Mouse (Mus musculus) intestine, embryonic 14.5 days (tissue): Measurements from ENCODE around the gene Trim80. TPM values are rescaled to one million over a fixed set of nuclear protein-coding genes. Genes with fewer than 3 reads are reported as not detected.
A peak's percentile ranks its signal among the peaks of the same experiment; 100 is the strongest.
"Not testable (repeated sequence)": the region's sequence is repeated elsewhere in the genome, so short reads cannot be mapped to it uniquely, and the experiment has no call there.

ENCODE experiments used
- ATAC-seq: fragments of 200-750 bp; cut with Nextera tagmentation; replicated peaks from 2 replicates; pipeline ENCODE4 v1.8.0; 2017; ENCODE audit warnings: low read depth, moderate number of reproducible peaks, moderate TSS enrichment, moderate library complexity; ENCODE audit not compliant: low FRiP score, low TSS enrichment
- DNase-seq: peaks from one replicate; pipeline ENCODE4 v3.0.0-alpha.2; 2018; ENCODE audit warnings: low spot score
- H3K27ac ChIP-seq: fragments of 300-500 bp; sonication (generic); 2 replicates; pipeline ENCODE4 v1.5.1; 2014; ENCODE audit warnings: low read depth, mild to moderate bottlenecking, control low read depth
- H3K27me3 ChIP-seq: fragments of 300-500 bp; sonication (generic); replicated peaks from 2 replicates; pipeline ENCODE4 v1.6.1; 2014; ENCODE audit warnings: low read length, control low read depth; ENCODE audit not compliant: control insufficient read depth, insufficient read depth
- H3K36me3 ChIP-seq: fragments of 300-500 bp; sonication (generic); 2 replicates; pipeline ENCODE4 v1.6.1; 2014; ENCODE audit warnings: low read length, control low read depth; ENCODE audit not compliant: control insufficient read depth, insufficient read depth
- H3K4me1 ChIP-seq: fragments of 300-500 bp; sonication (generic); replicated peaks from 2 replicates; pipeline ENCODE4 v1.6.1; 2014; ENCODE audit warnings: low read length, control low read depth, mixed read lengths; ENCODE audit not compliant: control insufficient read depth, insufficient read depth
- H3K4me2 ChIP-seq: fragments of 300-500 bp; sonication (generic); 2 replicates; pipeline ENCODE4 v1.6.1; 2014; ENCODE audit warnings: low read length
- H3K4me3 ChIP-seq: fragments of 300-500 bp; sonication (generic); 2 replicates; pipeline ENCODE4 v1.5.1; 2014; ENCODE audit warnings: low read depth, low read length, control low read depth, mixed read lengths
- H3K9ac ChIP-seq: fragments of 300-500 bp; sonication (generic); 2 replicates; pipeline ENCODE4 v1.6.1; 2014; ENCODE audit warnings: mild to moderate bottlenecking, low read length
- H3K9me3 ChIP-seq: fragments of 300-500 bp; sonication (generic); 2 replicates; pipeline ENCODE4 v1.6.1; 2016; ENCODE audit warnings: low read length, control low read depth; ENCODE audit not compliant: control insufficient read depth
- WGBS: fragments of 180-500 bp; shearing (Covaris S2); extraction: QIAGEN DNeasy Blood & Tissue Kit; methylation state at CpG from one replicate; pipeline ENCODE4 v1.1.7; 2014; 5-methylcytosine and 5-hydroxymethylcytosine counted together
- polyA plus RNA-seq: library from polyadenylated mRNA; unstranded; fragments of >200 nt; fragmentation: Nextera tagmentation; extraction: Ambion mirVana; gene quantifications from 2 replicates; pipeline ENCODE4 v1.2.1, GENCODE M21; 2014

Gene Trim80
- polyA plus RNA-seq, 1 experiment from 2014 or later: 0.12 TPM

DNA sequence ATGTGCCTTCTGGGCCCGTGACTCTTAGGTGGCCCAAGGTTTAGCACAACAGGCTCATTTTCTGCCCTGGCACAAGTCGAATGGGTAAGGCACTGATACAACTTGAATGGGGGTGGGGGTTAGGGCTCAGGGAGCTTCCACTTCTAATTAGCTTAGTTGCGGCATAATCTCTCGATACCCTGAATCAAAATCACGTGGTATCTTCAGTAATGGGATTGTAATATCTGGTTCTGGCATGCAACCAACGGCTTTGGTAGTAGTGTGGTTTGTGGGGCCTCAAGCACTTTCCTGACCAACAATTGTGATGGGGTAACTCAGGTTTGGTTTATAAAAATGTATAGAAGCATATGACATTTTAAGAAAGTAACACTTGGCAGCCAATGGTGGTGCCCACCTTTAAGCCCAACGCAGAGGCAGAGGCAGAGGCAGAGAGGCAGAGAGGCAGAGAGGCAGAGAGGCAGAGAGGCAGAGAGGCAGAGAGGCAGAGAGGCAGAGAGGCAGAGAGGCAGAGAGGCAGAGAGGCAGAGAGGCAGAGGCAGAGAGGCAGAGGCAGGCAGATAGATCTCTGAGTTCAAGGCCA, 12.0 kb downstream of the Trim80 start:
- Histone ChIP-seq H3K9me3 (no peaks in the 10 kb centered on the region), H3K9ac (no peak overlapping the region), H3K4me1 (peaks cover 4% of the 10 kb centered on the region; the same call in 1 of the 2 replicates), H3K4me2 (no peak overlapping the region), H3K27me3 (no peaks in the 10 kb centered on the region), H3K4me3 (no peak overlapping the region), H3K36me3 (no peaks in the 10 kb centered on the region), H3K27ac (no peak overlapping the region)
- ATAC-seq: no peak
- 84% methylated on average over 7 of the region's 7 CpGs for WGBS
- DNase-seq: no peak

DNA sequence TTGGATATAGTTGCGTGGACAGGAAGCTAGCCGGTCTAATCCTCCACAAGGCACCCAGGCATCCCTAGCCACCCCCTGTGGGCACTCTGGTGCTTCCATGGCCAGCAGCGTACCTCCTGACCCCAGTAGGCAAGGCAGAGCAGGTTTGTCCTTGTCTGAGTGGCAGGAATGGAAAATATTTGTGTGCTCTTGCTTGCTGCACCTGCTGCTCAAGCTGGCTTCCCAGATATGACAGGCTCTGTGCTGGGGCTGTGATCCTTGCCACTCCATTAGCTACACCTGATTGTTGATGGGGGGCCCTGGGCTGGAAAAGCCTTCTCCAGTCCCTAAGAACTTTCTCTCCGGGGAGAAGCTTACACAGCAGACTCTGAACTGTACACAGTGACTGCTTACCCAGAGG, 13.0 kb downstream of the Trim80 start:
- H3K27ac ChIP-seq: no peak overlapping the region
- H3K9me3 ChIP-seq: no peaks in the 10 kb centered on the region
- H3K4me1 ChIP-seq: peaks cover 4% of the 10 kb centered on the region; the same call in 1 of the 2 replicates
- H3K4me3 ChIP-seq: no peak overlapping the region
- ATAC-seq (no peak), DNase-seq (no peak)
- no peaks in the 10 kb centered on the region for H3K36me3 ChIP-seq
- H3K27me3 ChIP-seq: no peaks in the 10 kb centered on the region
- no peak overlapping the region for H3K4me2 ChIP-seq
- 81% methylated on average over 4 of the region's 4 CpGs for WGBS
- H3K9ac ChIP-seq: no peak overlapping the region

DNA sequence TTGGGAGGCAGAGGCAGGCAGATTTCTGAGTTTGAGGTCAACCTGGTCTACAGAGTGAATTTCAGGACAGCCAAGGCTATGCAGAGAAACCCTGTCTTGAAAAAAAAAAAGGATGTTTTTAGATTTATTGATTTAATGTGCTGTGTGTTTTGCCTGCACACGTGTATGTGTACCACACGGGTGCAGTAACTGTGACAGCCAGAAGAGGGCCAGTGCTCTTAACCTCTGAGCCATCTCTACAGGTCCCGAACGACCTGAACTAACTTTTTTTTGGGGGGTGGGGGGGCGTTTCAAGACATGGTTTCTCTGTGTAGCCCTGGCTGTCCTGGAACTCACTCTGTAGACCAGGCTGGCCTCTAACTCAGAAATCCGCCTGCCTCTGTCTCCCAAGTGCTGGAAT, 14.5 kb downstream of the Trim80 start:
- H3K27ac ChIP-seq, H3K36me3 ChIP-seq, H3K27me3 ChIP-seq, H3K4me2 ChIP-seq, H3K4me3 ChIP-seq, H3K9me3 ChIP-seq, DNase-seq, H3K9ac ChIP-seq, ATAC-seq, H3K4me1 ChIP-seq: not testable (repeated sequence)
- WGBS: 86% methylated on average over 6 of the region's 6 CpGs

DNA sequence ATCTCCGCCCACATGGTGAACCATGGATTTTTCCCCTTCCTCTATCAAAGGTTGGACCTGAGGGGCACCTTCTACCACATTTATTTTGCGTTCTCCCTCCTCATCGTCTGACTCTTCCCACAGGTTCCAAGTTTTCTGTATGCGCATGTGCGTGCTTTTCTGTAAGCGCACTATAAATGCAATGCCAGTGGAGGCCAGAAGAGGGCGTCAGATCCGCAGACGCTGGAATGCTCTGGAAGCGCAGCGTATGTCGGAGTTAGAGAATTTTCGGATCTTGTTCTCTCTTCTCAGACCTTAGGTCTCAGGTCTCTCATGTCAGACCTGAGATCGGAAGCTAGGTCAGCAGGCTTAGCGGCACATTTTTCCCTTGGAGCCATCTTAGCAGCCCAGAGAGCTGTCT, 15.3 kb downstream of the Trim80 start:
- WGBS: 86% methylated on average over 15 of the region's 15 CpGs
- Histone ChIP-seq H3K9ac (no peak overlapping the region), H3K27ac (no peak overlapping the region), H3K27me3 (no peaks in the 10 kb centered on the region), H3K9me3 (no peaks in the 10 kb centered on the region), H3K4me3 (no peak overlapping the region), H3K4me1 (no peaks in the 10 kb centered on the region; the same call in 1 of the 2 replicates), H3K36me3 (no peaks in the 10 kb centered on the region), H3K4me2 (no peak overlapping the region)
- DNase-seq (no peak), ATAC-seq (no peak)

DNA sequence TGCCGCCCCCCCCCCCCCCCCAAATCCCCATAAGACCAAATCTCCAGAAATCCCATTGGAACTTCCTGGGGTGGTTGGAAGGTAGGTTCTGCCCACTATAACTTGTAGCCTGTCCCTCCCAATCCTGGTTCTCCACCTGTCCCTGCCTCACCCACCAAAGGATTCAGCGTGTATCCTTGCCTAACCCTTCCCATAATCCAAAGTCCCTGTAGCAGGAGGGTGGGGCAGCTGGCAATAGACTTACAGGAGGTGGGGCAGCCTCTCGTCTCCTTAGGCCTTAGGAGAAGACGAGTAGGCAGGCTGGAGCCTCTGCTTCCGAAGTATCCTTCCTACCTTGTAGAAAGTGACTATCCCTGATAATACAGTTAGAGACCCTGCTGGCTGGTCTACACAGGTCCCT, 15.8 kb downstream of the Trim80 start:
- Histone ChIP-seq H3K9me3 (no peaks in the 10 kb centered on the region), H3K9ac (no peak overlapping the region), H3K27me3 (no peaks in the 10 kb centered on the region), H3K36me3 (no peaks in the 10 kb centered on the region), H3K4me1 (no peaks in the 10 kb centered on the region; the same call in 1 of the 2 replicates), H3K4me3 (no peak overlapping the region), H3K4me2 (no peak overlapping the region), H3K27ac (no peak overlapping the region)
- WGBS: 74% methylated on average over 4 of the region's 5 CpGs
- DNase-seq (no peak), ATAC-seq (no peak)

DNA sequence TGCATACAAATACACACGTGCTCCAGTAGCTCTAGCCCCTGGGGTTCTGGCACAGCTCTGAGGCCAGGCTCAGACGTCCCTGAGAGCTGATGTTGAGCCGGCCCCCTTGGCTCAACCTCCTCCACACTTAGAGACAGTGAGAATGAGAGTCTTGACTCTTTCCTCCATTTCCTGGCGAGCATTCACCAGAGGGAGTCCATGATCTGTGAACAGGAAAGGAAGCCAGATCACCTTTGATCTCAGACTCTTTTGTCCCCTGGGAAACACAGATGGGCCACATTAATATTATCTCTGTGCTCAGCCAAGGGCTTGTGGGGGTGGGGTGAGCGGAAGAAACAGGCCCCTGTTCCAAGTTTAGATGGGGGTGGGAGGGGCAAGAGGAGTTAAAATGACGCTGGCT, 17.1 kb downstream of the Trim80 start:
- no peaks in the 10 kb centered on the region for H3K36me3 ChIP-seq
- no peak overlapping the region for H3K4me2 ChIP-seq
- H3K9ac ChIP-seq: no peak overlapping the region
- no peaks in the 10 kb centered on the region for H3K27me3 ChIP-seq
- H3K27ac ChIP-seq: no peak overlapping the region
- 24% methylated on average over 6 of the region's 6 CpGs for WGBS
- DNase-seq (no peak), ATAC-seq (no peak)
- H3K4me3 ChIP-seq: no peak overlapping the region
- no peaks in the 10 kb centered on the region; the same call in 1 of the 2 replicates for H3K4me1 ChIP-seq
- H3K9me3 ChIP-seq: no peaks in the 10 kb centered on the region

DNA sequence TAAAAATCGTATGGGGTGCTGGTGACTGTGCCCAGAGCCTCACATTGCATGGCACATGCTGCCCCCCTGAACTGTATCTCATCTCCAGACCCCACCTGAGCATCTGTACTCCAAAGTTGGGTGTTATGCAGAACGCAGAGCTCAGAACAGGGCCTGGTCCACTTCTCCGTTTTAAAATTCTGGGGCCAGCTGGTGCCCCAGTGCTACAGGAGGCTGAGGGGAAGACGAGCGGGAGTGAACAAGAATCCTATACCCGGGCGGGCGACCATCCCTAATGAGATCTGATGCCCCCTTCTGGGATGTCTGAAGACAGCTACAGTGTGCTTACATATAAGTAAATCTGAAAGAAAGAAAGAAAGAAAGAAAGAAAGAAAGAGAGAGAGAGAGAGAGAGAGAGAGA, 20.6 kb downstream of the Trim80 start:
- H3K27ac ChIP-seq: no peak overlapping the region
- WGBS: 26% methylated on average over 8 of the region's 8 CpGs
- no peaks in the 10 kb centered on the region for H3K27me3 ChIP-seq

DNA sequence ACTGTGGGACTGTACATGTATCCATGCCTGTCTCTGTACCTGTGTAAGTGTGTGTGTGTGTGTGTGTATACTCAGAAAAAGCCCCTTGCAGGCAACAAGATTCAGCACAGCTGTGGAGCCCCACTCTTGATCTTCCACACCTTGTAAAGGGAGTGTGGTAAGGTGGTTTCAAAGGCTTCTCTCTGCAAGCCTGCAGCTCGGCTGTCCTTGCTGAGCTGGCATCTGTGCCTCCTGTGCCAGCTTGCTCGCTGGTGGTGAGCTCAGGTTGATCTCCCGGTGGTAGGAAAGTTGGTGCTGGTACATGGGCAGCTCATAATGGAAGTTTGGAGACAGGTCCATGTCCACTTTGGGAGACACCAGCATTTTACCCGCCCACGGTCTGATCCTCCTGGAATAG, 21.5 kb downstream of the Trim80 start:
- no peak for ATAC-seq

More for the DNA sequence above, 20.6 kb downstream of the Trim80 start:
- Histone ChIP-seq H3K9ac (no peak overlapping the region), H3K4me2 (no peak overlapping the region), H3K4me1 (no peaks in the 10 kb centered on the region; the same call in none of the 2 replicates), H3K9me3 (no peaks in the 10 kb centered on the region), H3K36me3 (no peaks in the 10 kb centered on the region), H3K4me3 (no peak overlapping the region)
- no peak for DNase-seq
- no peak for ATAC-seq

DNA sequence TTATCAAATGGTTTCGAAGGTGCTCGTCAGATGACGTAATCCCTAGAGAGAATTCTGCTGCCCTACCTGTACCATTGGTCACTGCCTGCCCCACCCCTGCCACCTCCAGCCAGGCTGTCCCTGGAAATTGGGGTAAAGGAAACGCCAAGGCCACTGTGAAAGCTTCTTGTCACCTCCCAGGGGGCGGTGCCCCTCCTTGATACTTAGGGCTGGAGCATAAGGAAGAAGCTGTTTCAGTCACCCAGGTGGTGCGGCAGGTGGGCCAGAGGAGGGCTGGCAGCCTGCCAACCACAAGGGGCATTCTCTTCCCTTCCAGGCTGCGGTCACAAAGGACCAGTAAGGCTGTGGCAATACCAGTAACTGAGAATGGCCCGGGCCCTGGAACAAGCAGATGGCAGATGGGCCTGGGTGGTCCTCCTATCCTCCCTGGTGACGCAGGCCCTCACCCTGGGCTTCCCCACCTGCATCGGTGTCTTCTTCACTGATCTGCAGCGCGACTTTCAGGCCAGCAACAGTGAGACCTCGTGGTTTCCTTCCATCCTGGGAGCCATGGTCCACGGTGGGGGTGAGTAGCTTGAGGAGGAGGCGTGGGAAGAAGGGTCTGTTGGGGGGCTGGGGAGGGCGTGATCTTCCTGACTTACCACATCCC, 22.0 kb downstream of the Trim80 start, which contains the start of gene Slc16a5:
Slc16a5 (plus strand) TSS at position 232 of the 649 bp plus-strand sequence.
- Histone ChIP-seq H3K4me3 (no peak within 1 kb of the TSS), H3K9ac (no peak within 1 kb of the TSS), H3K36me3 (no peaks in the 10 kb centered on the region), H3K9me3 (no peaks in the 10 kb centered on the region), H3K4me1 (peaks cover 7% of the 10 kb centered on the region), H3K4me2 (no peak within 1 kb of the TSS), H3K27me3 (no peaks in the 10 kb centered on the region), H3K27ac (no peak within 1 kb of the TSS)
- ATAC-seq (peak; percentile 28), DNase-seq (no peak)
- WGBS: 69% methylated on average over 15 of the region's 16 CpGs

More for the DNA sequence above, 21.5 kb downstream of the Trim80 start:
- whole genome bisulfite sequencing: 78% methylated on average over 5 of the region's 5 CpGs
- Histone ChIP-seq H3K9me3 (no peaks in the 10 kb centered on the region), H3K27ac (no peak overlapping the region), H3K4me2 (no peak overlapping the region), H3K4me3 (no peak overlapping the region), H3K27me3 (no peaks in the 10 kb centered on the region), H3K4me1 (peaks cover 2% of the 10 kb centered on the region), H3K9ac (no peak overlapping the region), H3K36me3 (no peaks in the 10 kb centered on the region)
- no peak for DNase-seq
